Mouse (Mus musculus): ENCODE measurements around the gene Veph1.

GRCm38 (mm10) chr3:66004989-66005388 is 291.6 kb downstream of the Veph1 start:
- no peak for TF ChIP-seq ZNF384 (IDR thresholded peaks at IDR 0.05; ENCODE audit: low read depth, low read length)
- no peak for TF ChIP-seq CHD2 (IDR thresholded peaks at IDR 0.05; ENCODE audit: low read depth, low read length)
- no peak for TF ChIP-seq HCFC1 (IDR thresholded peaks at IDR 0.05; ENCODE audit: borderline replicate concordance, insufficient read depth, low read length)
- no peak for TF ChIP-seq MAFK (IDR thresholded peaks at IDR 0.05; ENCODE audit: insufficient read depth, low read depth, low read length)
